Mouse (Mus musculus) C2C12 (cell line): Measurements from ENCODE around the gene Itpr3. TPM values are rescaled to one million over a fixed set of nuclear protein-coding genes. Genes with fewer than 3 reads are reported as not detected.

ENCODE experiments used
- H3K27me3 ChIP-seq: one replicate; pipeline ENCODE4 v1.6.1; 2011; ENCODE audit not compliant: control insufficient read depth, insufficient read depth, insufficient read length
- H3K36me3 ChIP-seq: one replicate; pipeline ENCODE4 v1.6.1; 2011; ENCODE audit not compliant: control insufficient read depth, insufficient read depth
- H3K4me3 ChIP-seq: one replicate; pipeline ENCODE4 v1.5.1; 2011; ENCODE audit warnings: mild to moderate bottlenecking, control low read depth; ENCODE audit not compliant: poor library complexity, insufficient read depth, severe bottlenecking
- H3K79me2 ChIP-seq: one replicate; pipeline ENCODE4 v1.6.1; 2011; ENCODE audit not compliant: control insufficient read depth, insufficient read depth
- H3K79me3 ChIP-seq: one replicate; pipeline ENCODE4 v1.6.1; 2011; ENCODE audit warnings: low read depth, control low read depth
- H3ac ChIP-seq: one replicate; pipeline ENCODE3; 2011; ENCODE audit warnings: low read depth; ENCODE audit not compliant: control insufficient read depth, insufficient read length
- CEBPB ChIP-seq: IDR thresholded peaks from one replicate; pipeline ENCODE4 v1.6.1; 2011; ENCODE audit warnings: low read depth, mild to moderate bottlenecking, control low read depth, moderate library complexity
- CTCF ChIP-seq: IDR thresholded peaks from one replicate; pipeline ENCODE4 v1.5.1; 2011; ENCODE audit not compliant: control insufficient read depth, insufficient read depth, insufficient read length
- FOSL1 ChIP-seq: IDR thresholded peaks from one replicate; pipeline ENCODE4 v1.8.0; 2011; ENCODE audit warnings: mild to moderate bottlenecking, low read length; ENCODE audit not compliant: poor library complexity, insufficient read depth, severe bottlenecking
- MAX ChIP-seq: IDR thresholded peaks from one replicate; pipeline ENCODE4 v1.6.1; 2011; ENCODE audit warnings: mild to moderate bottlenecking, control low read depth
- MYOD1 ChIP-seq: IDR thresholded peaks from one replicate; pipeline ENCODE4 v1.6.1; 2011; ENCODE audit warnings: low read depth; ENCODE audit not compliant: control insufficient read depth, insufficient read length
- MYOG ChIP-seq: IDR thresholded peaks from one replicate; pipeline ENCODE4 v1.6.1; 2011; ENCODE audit not compliant: control insufficient read depth, insufficient read length; ENCODE audit errors: extremely low read depth
- USF1 ChIP-seq: IDR thresholded peaks from one replicate; pipeline ENCODE4 v1.6.1; 2011; ENCODE audit warnings: low read depth, mild to moderate bottlenecking, control low read depth, moderate library complexity
- polyA plus RNA-seq: library from polyadenylated mRNA; unstranded; fragments of >200 nt; fragmentation: generic; extraction: Trizol; gene quantifications from one replicate; pipeline ENCODE4 v1.2.1, GENCODE M21; 2012; ENCODE audit warnings: missing spikeins

The Itpr3 gene
- polyA plus RNA-seq, 1 experiment, result 20.0 TPM

- peaks cover 24% of the 10 kb centered on the region for H3K79me3 ChIP-seq
- no peak overlapping the region for H3K4me3 ChIP-seq
- no peak for TF ChIP-seq MAX
- TF ChIP-seq CTCF, result no peak
- TF ChIP-seq MYOG, result no peak
- TF ChIP-seq FOSL1, result no peak
- TF ChIP-seq MYOD1, result no peak
- TF ChIP-seq CEBPB, result no peak
- TF ChIP-seq USF1, result no peak
- H3ac ChIP-seq, result no peak overlapping the region
- H3K79me2 ChIP-seq, result peaks cover 29% of the 10 kb centered on the region
- no peaks in the 10 kb centered on the region for H3K27me3 ChIP-seq
- peaks cover 39% of the 10 kb centered on the region for H3K36me3 ChIP-seq
These were observed 31.2 kb upstream of the Itpr3 start for GRCm38 (mm10) chr17:27025951-27026350.

GRCm38 (mm10) chr17:27027460-27028283 lies 29.4 kb upstream of the Itpr3 start:
- Histone ChIP-seq H3K4me3 (peak overlapping the region; percentile 92), H3K36me3 (peaks cover 26% of the 10 kb centered on the region), H3K79me3 (peaks cover 24% of the 10 kb centered on the region), H3K79me2 (peaks cover 29% of the 10 kb centered on the region), H3ac (peak overlapping the region; percentile 85), H3K27me3 (no peaks in the 10 kb centered on the region)
- no peak for TF ChIP-seq CEBPB
- no peak for TF ChIP-seq CTCF
- TF ChIP-seq USF1, result no peak
- TF ChIP-seq FOSL1, result no peak
- TF ChIP-seq MYOD1, result no peak
- no peak for TF ChIP-seq MAX
- TF ChIP-seq MYOG, result no peak

GRCm38 (mm10) chr17:27028284-27028795 lies 28.8 kb upstream of the Itpr3 start:
- TF ChIP-seq CEBPB, result no peak
- TF ChIP-seq CTCF, result peak; percentile 58
- TF ChIP-seq MAX, result peak; percentile 38
- peaks cover 29% of the 10 kb centered on the region for H3K79me2 ChIP-seq
- H3K27me3 ChIP-seq, result no peaks in the 10 kb centered on the region
- H3K36me3 ChIP-seq, result peaks cover 26% of the 10 kb centered on the region
- H3K79me3 ChIP-seq, result peaks cover 24% of the 10 kb centered on the region
- H3K4me3 ChIP-seq, result peak overlapping the region; percentile 92
- H3ac ChIP-seq, result peak overlapping the region; percentile 85

GRCm38 (mm10) chr17:27028909-27029308 lies 28.2 kb upstream of the Itpr3 start, which contains the start of gene Bak1:
Gene Bak1 (minus strand): TSS chr17:27029009.
- H3K79me3 ChIP-seq, result peaks cover 24% of the 10 kb centered on the region
- H3K27me3 ChIP-seq, result no peaks in the 10 kb centered on the region
- peaks cover 29% of the 10 kb centered on the region for H3K79me2 ChIP-seq
- peak within 1 kb of the TSS; percentile 85 for H3ac ChIP-seq
- H3K36me3 ChIP-seq, result peaks cover 22% of the 10 kb centered on the region
- peak within 1 kb of the TSS; percentile 92 for H3K4me3 ChIP-seq
- no peak for TF ChIP-seq USF1
- no peak for TF ChIP-seq MAX
- TF ChIP-seq CTCF, result no peak
- no peak for TF ChIP-seq FOSL1
- TF ChIP-seq MYOD1, result no peak
- no peak for TF ChIP-seq CEBPB
- TF ChIP-seq MYOG, result no peak

GRCm38 (mm10) chr17:27029431-27029830 lies 27.7 kb upstream of the Itpr3 start:
- no peak for TF ChIP-seq MAX
- H3K79me2 ChIP-seq, result peaks cover 29% of the 10 kb centered on the region

GRCm38 (mm10) chr17:27030896-27031295 lies 26.2 kb upstream of the Itpr3 start:
- no peaks in the 10 kb centered on the region for H3K27me3 ChIP-seq

More at GRCm38 (mm10) chr17:27029431-27029830, 27.7 kb upstream of the Itpr3 start:
- Histone ChIP-seq H3K27me3 (no peaks in the 10 kb centered on the region), H3K79me3 (peaks cover 24% of the 10 kb centered on the region), H3K36me3 (peaks cover 22% of the 10 kb centered on the region), H3K4me3 (no peak overlapping the region), H3ac (no peak overlapping the region)

More at GRCm38 (mm10) chr17:27030896-27031295, 26.2 kb upstream of the Itpr3 start:
- H3ac ChIP-seq, result no peak overlapping the region
- TF ChIP-seq FOSL1, result no peak
- TF ChIP-seq CEBPB, result no peak
- TF ChIP-seq CTCF, result no peak
- no peak for TF ChIP-seq MAX
- TF ChIP-seq MYOD1, result no peak
- TF ChIP-seq MYOG, result no peak
- TF ChIP-seq USF1, result no peak
- H3K79me2 ChIP-seq, result peaks cover 26% of the 10 kb centered on the region
- no peak overlapping the region for H3K4me3 ChIP-seq
- H3K36me3 ChIP-seq, result peaks cover 12% of the 10 kb centered on the region
- H3K79me3 ChIP-seq, result peaks cover 23% of the 10 kb centered on the region
